Mouse (Mus musculus): ENCODE data around the gene Trabd2b. TPM values are rescaled to one million over a fixed set of nuclear protein-coding genes. Genes with fewer than 3 reads are reported as not detected.

Trabd2b gene
- polyA plus RNA-seq, 1 experiment from 2014 or later, result 2.4 TPM

GRCm38 (mm10) chr4:114557731-114558130 lies 151.2 kb downstream of the Trabd2b start:
- Histone ChIP-seq H3K4me2 (replicated peaks; ENCODE audit: low read depth, low read length) (no peak overlapping the region), H3K9ac (replicated peaks; ENCODE audit: low read depth) (no peak overlapping the region), H3K27ac (ENCODE audit: low read length) (no peak overlapping the region), H3K4me1 (ENCODE audit: insufficient read depth, low read depth, low read length) (no peaks in the 10 kb centered on the region), H3K27me3 (replicated peaks; ENCODE audit: insufficient read depth, low read length) (no peaks in the 10 kb centered on the region), H3K4me3 (ENCODE audit: low read depth, low read length) (no peak overlapping the region), H3K36me3 (ENCODE audit: insufficient read depth, low read length) (no peaks in the 10 kb centered on the region), H3K9me3 (ENCODE audit: low read length) (no peaks in the 10 kb centered on the region)
- WGBS, result 48% methylated on average over 6 of the region's 6 CpGs
- no peak for DNase-seq (ENCODE audit: low spot score)
- TF ChIP-seq EP300 (IDR thresholded peaks at IDR 0.05), result no peak
- no peak for TF ChIP-seq CTCF (IDR thresholded peaks at IDR 0.05)
- ATAC-seq, result no peak

- H3K4me3 ChIP-seq (ENCODE audit: low read depth, low read length), result no peak overlapping the region
- no peak for TF ChIP-seq EP300 (IDR thresholded peaks at IDR 0.05)
- TF ChIP-seq CTCF (IDR thresholded peaks at IDR 0.05), result no peak
- no peaks in the 10 kb centered on the region for H3K27me3 ChIP-seq (replicated peaks; ENCODE audit: insufficient read depth, low read length)
- 0 out of 2 replicates have a peak, but pooled peaks have one; percentile 19 for ATAC-seq
- 37% methylated on average over 3 of the region's 3 CpGs for WGBS
- no peaks in the 10 kb centered on the region for H3K4me1 ChIP-seq (ENCODE audit: insufficient read depth, low read depth, low read length)
- no peak overlapping the region for H3K27ac ChIP-seq (ENCODE audit: low read length)
- no peak overlapping the region for H3K4me2 ChIP-seq (replicated peaks; ENCODE audit: low read depth, low read length)
- no peaks in the 10 kb centered on the region for H3K9me3 ChIP-seq (ENCODE audit: low read length)
- H3K9ac ChIP-seq (replicated peaks; ENCODE audit: low read depth), result no peak overlapping the region
- H3K36me3 ChIP-seq (ENCODE audit: insufficient read depth, low read length), result no peaks in the 10 kb centered on the region
- DNase-seq (ENCODE audit: low spot score), result peak; percentile 29
Measured at GRCm38 (mm10) chr4:114558487-114558886, 152.0 kb downstream of the Trabd2b start.

GRCm38 (mm10) chr4:114560638-114561216 lies 154.2 kb downstream of the Trabd2b start:
- Histone ChIP-seq H3K9me3 (ENCODE audit: low read length) (no peaks in the 10 kb centered on the region), H3K4me1 (ENCODE audit: insufficient read depth, low read depth, low read length) (no peaks in the 10 kb centered on the region), H3K9ac (replicated peaks; ENCODE audit: low read depth) (no peak overlapping the region), H3K27ac (ENCODE audit: low read length) (no peak overlapping the region), H3K4me3 (ENCODE audit: low read depth, low read length) (no peak overlapping the region), H3K36me3 (ENCODE audit: insufficient read depth, low read length) (no peaks in the 10 kb centered on the region), H3K4me2 (replicated peaks; ENCODE audit: low read depth, low read length) (no peak overlapping the region), H3K27me3 (replicated peaks; ENCODE audit: insufficient read depth, low read length) (no peaks in the 10 kb centered on the region)
- WGBS, result 68% methylated on average over 17 of the region's 17 CpGs
- TF ChIP-seq CTCF (IDR thresholded peaks at IDR 0.05) (no peak), EP300 (IDR thresholded peaks at IDR 0.05) (no peak)
- ATAC-seq (no peak), DNase-seq (ENCODE audit: low spot score) (no peak)

- H3K9me3 ChIP-seq (ENCODE audit: low read length), result no peaks in the 10 kb centered on the region
- no peaks in the 10 kb centered on the region for H3K4me1 ChIP-seq (ENCODE audit: insufficient read depth, low read depth, low read length)
- 52% methylated on average over 5 of the region's 5 CpGs for WGBS
- DNase-seq (ENCODE audit: low spot score), result no peak
- H3K9ac ChIP-seq (replicated peaks; ENCODE audit: low read depth), result no peak overlapping the region
- TF ChIP-seq EP300 (IDR thresholded peaks at IDR 0.05) (no peak), CTCF (IDR thresholded peaks at IDR 0.05) (no peak)
- no peak overlapping the region for H3K4me3 ChIP-seq (ENCODE audit: low read depth, low read length)
- H3K4me2 ChIP-seq (replicated peaks; ENCODE audit: low read depth, low read length), result no peak overlapping the region
- ATAC-seq, result no peak
- no peaks in the 10 kb centered on the region for H3K27me3 ChIP-seq (replicated peaks; ENCODE audit: insufficient read depth, low read length)
- H3K36me3 ChIP-seq (ENCODE audit: insufficient read depth, low read length), result no peaks in the 10 kb centered on the region
- H3K27ac ChIP-seq (ENCODE audit: low read length), result no peak overlapping the region
Measured at GRCm38 (mm10) chr4:114564131-114564695, 157.7 kb downstream of the Trabd2b start.

- ATAC-seq (no peak), DNase-seq (ENCODE audit: low spot score) (no peak)
- no peak for TF ChIP-seq EP300 (IDR thresholded peaks at IDR 0.05)
- 47% methylated on average over 6 of the region's 6 CpGs for WGBS
- Histone ChIP-seq H3K36me3 (ENCODE audit: insufficient read depth, low read length) (no peaks in the 10 kb centered on the region), H3K27ac (ENCODE audit: low read length) (no peak overlapping the region), H3K9me3 (ENCODE audit: low read length) (no peaks in the 10 kb centered on the region), H3K4me3 (ENCODE audit: low read depth, low read length) (no peak overlapping the region), H3K27me3 (replicated peaks; ENCODE audit: insufficient read depth, low read length) (no peaks in the 10 kb centered on the region), H3K9ac (replicated peaks; ENCODE audit: low read depth) (no peak overlapping the region), H3K4me1 (ENCODE audit: insufficient read depth, low read depth, low read length) (no peaks in the 10 kb centered on the region), H3K4me2 (replicated peaks; ENCODE audit: low read depth, low read length) (no peak overlapping the region)
Measured at GRCm38 (mm10) chr4:114567594-114567993, 161.1 kb downstream of the Trabd2b start.

- 62% methylated on average over 1 of the region's 1 CpGs for WGBS
- TF ChIP-seq CTCF (IDR thresholded peaks at IDR 0.05) (no peak), EP300 (IDR thresholded peaks at IDR 0.05) (no peak)
- no peak overlapping the region for H3K9ac ChIP-seq (replicated peaks; ENCODE audit: low read depth)
- no peak overlapping the region for H3K4me3 ChIP-seq (ENCODE audit: low read depth, low read length)
- no peak overlapping the region for H3K4me2 ChIP-seq (replicated peaks; ENCODE audit: low read depth, low read length)
- ATAC-seq (no peak), DNase-seq (ENCODE audit: low spot score) (no peak)
- H3K36me3 ChIP-seq (ENCODE audit: insufficient read depth, low read length), result no peaks in the 10 kb centered on the region
- H3K27ac ChIP-seq (ENCODE audit: low read length), result no peak overlapping the region
- H3K4me1 ChIP-seq (ENCODE audit: insufficient read depth, low read depth, low read length), result no peaks in the 10 kb centered on the region
- H3K9me3 ChIP-seq (ENCODE audit: low read length), result no peaks in the 10 kb centered on the region
- no peaks in the 10 kb centered on the region for H3K27me3 ChIP-seq (replicated peaks; ENCODE audit: insufficient read depth, low read length)
Measured at GRCm38 (mm10) chr4:114568081-114568605, 161.6 kb downstream of the Trabd2b start.

Data from lung, postnatal 0 days (tissue).